8 mouse cellular contexts compared by ENCODE assay signal in the genomic region with DNA sequence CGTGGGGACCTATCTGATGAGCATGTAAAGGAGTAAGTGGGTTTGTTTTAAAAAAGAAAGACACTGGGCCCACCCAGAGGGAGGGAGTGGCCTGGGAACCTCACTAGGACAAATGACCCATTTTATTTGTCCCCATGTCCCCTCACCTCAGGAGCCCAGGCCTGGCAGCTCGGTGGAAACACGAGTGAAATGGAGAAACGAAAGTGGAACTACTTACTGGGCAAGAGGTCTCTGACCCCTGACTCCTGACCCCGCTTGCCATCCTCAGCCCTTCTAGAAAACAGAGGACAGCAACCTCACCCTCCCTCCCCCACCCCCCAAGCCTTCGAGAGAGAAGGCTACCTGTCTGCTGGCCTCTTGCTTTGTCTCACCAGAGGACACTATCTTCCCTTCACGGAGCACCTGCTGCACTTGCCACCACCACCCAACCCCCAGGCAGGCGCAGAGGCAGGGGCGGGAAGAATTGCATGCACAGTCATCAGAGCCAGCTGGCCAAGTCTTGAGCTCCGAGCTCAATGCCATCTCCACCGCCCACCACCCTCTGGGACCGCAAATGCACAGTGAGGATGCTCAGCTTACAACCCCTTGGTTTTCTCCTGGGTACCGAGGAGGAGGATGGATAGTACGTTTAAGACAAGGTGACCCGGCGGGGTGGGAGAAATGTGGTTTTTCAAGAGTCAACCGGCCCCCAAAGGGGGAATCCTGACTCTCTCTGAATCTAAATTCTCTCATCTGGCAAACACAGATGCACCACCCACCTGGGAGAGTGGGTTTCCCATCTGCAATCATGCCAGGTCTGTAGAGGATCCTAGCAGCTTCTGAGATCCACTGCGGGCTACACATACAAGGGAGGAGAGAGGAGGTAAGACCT. TPM values are rescaled to one million over a fixed set of nuclear protein-coding genes. Genes with fewer than 3 reads are reported as not detected.
DNase-seq lines count a peak whose midpoint lies in the region; ATAC-seq and TF ChIP-seq lines count a peak whose summit lies in the region.

No protein-coding gene starts in this region.

- WGBS in forebrain, embryonic 12.5 days: 63% methylated on average over 18 of the region's 18 CpGs
- WGBS in forebrain, embryonic 11.5 days: 63% methylated on average over 18 of the region's 18 CpGs
- 68% methylated on average over 18 of the region's 18 CpGs for WGBS in intestine, postnatal 0 days

- H3K4me2 ChIP-seq in forebrain, embryonic 12.5 days: no peak overlapping the region
- no peak overlapping the region for H3K4me2 ChIP-seq in forebrain, embryonic 11.5 days (ENCODE audit: low read depth, low read length, severe bottlenecking)
- peak overlapping the region; percentile 13; the same call in 1 of the 2 replicates for H3K4me2 ChIP-seq in intestine, postnatal 0 days (replicated peaks; ENCODE audit: low read depth)

- no peak for DNase-seq in forebrain, embryonic 11.5 days (ENCODE audit: low spot score)
- no peak for DNase-seq in lung, postnatal 25 days (ENCODE audit: low spot score)
- no peak for DNase-seq in lung, postnatal 4 days
- DNase-seq in kidney, postnatal 10 days: no peak

- H3K27me3 ChIP-seq in forebrain, embryonic 12.5 days: no peaks in the 10 kb centered on the region
- H3K27me3 ChIP-seq in forebrain, embryonic 11.5 days (ENCODE audit: control insufficient read depth, insufficient read depth, low read length): no peaks in the 10 kb centered on the region
- H3K27me3 ChIP-seq in E14TG2a.4 (ENCODE audit: insufficient read depth, low read length): no peaks in the 10 kb centered on the region
- H3K27me3 ChIP-seq in intestine, postnatal 0 days (replicated peaks; ENCODE audit: control insufficient read depth, insufficient read depth, low read length): no peaks in the 10 kb centered on the region

- H3K27ac ChIP-seq in forebrain, embryonic 12.5 days: no peak overlapping the region
- no peak overlapping the region for H3K27ac ChIP-seq in forebrain, embryonic 11.5 days (ENCODE audit: low read depth, low read length)
- H3K27ac ChIP-seq in intestine, postnatal 0 days (ENCODE audit: low read depth, low read length): no peak overlapping the region

- ATAC-seq in forebrain, embryonic 12.5 days (ENCODE audit: low FRiP score): no peak
- no peak for ATAC-seq in forebrain, embryonic 11.5 days (replicated peaks; ENCODE audit: low FRiP score)
- ATAC-seq in intestine, postnatal 0 days: no peak
- 0 out of 2 replicates have a peak, but pooled peaks have one; percentile 25 for ATAC-seq in megakaryocyte-erythroid progenitor cell, adult 5-6 weeks (replicated peaks; ENCODE audit: low FRiP score, low TSS enrichment, poor library complexity, severe bottlenecking)

- no peak for TF ChIP-seq CTCF in E14TG2a.4 (conservative IDR thresholded peaks at IDR 0.05; ENCODE audit: low read length)
- TF ChIP-seq CTCF in intestine, postnatal 0 days (IDR thresholded peaks at IDR 0.05; ENCODE audit: low read depth): no peak

- H3K9me3 ChIP-seq in forebrain, embryonic 12.5 days: no peaks in the 10 kb centered on the region
- no peaks in the 10 kb centered on the region for H3K9me3 ChIP-seq in forebrain, embryonic 11.5 days (ENCODE audit: control insufficient read depth, low read length)
- H3K9me3 ChIP-seq in E14TG2a.4 (ENCODE audit: low read length): no peaks in the 10 kb centered on the region
- no peaks in the 10 kb centered on the region for H3K9me3 ChIP-seq in intestine, postnatal 0 days (ENCODE audit: control insufficient read depth)

- no peaks in the 10 kb centered on the region for H3K36me3 ChIP-seq in forebrain, embryonic 12.5 days (replicated peaks)
- no peaks in the 10 kb centered on the region for H3K36me3 ChIP-seq in forebrain, embryonic 11.5 days (ENCODE audit: control insufficient read depth, insufficient read depth, low read length)
- H3K36me3 ChIP-seq in E14TG2a.4 (ENCODE audit: insufficient read depth, low read length): peaks cover 43% of the 10 kb centered on the region
- H3K36me3 ChIP-seq in intestine, postnatal 0 days (ENCODE audit: control insufficient read depth, insufficient read depth): no peaks in the 10 kb centered on the region; the same call in 1 of the 2 replicates

- no peak overlapping the region for H3K4me3 ChIP-seq in forebrain, embryonic 12.5 days (replicated peaks)
- no peak overlapping the region for H3K4me3 ChIP-seq in forebrain, embryonic 11.5 days (ENCODE audit: low read depth, low read length)
- H3K4me3 ChIP-seq in E14TG2a.4 (replicated peaks; ENCODE audit: low read length): peak overlapping the region; percentile 53
- no peak overlapping the region for H3K4me3 ChIP-seq in intestine, postnatal 0 days (ENCODE audit: low read depth, low read length)

- H3K9ac ChIP-seq in forebrain, embryonic 12.5 days: 0 out of 2 replicates have a peak overlapping the region, but pooled peaks have one; percentile 12
- no peak overlapping the region for H3K9ac ChIP-seq in forebrain, embryonic 11.5 days (ENCODE audit: low read length)
- H3K9ac ChIP-seq in intestine, postnatal 0 days (ENCODE audit: low read depth, low read length): no peak overlapping the region

- peaks cover 57% of the 10 kb centered on the region for H3K4me1 ChIP-seq in forebrain, embryonic 12.5 days
- H3K4me1 ChIP-seq in forebrain, embryonic 11.5 days (replicated peaks; ENCODE audit: control insufficient read depth, insufficient read depth, low read length): peaks cover 23% of the 10 kb centered on the region
- peaks cover 100% of the 10 kb centered on the region for H3K4me1 ChIP-seq in E14TG2a.4 (replicated peaks; ENCODE audit: low read depth, low read length)
- H3K4me1 ChIP-seq in intestine, postnatal 0 days (replicated peaks; ENCODE audit: control insufficient read depth, insufficient read depth, low read length): peaks cover 48% of the 10 kb centered on the region

RNA-seq across cellular contexts. Expression of a gene that starts 9.1 kb away (rescaled TPM):
- 22.5 and 23.1 TPM in 2 replicates for polyA plus RNA-seq in forebrain, embryonic 12.5 days (2016; fragmentation: Nextera tagmentation; extraction: Ambion mirVana)
- 19.6 and 21.5 TPM in 2 replicates for polyA plus RNA-seq in forebrain, embryonic 11.5 days (2014; fragmentation: Nextera tagmentation; extraction: Ambion mirVana)
- polyA plus RNA-seq in intestine, postnatal 0 days (2015; fragmentation: Nextera tagmentation; extraction: Ambion mirVana): 56.3 and 57.4 TPM in 2 replicates
- 7.4 and 12.1 TPM in 2 replicates for total RNA-seq in megakaryocyte-erythroid progenitor cell, adult 5-6 weeks (2014; fragmentation: Nextera tagmentation)
- total RNA-seq in megakaryocyte-erythroid progenitor cell, adult 5-6 weeks (2017): 4.9 and 6.5 TPM in 2 replicates

RNA-seq across cellular contexts. Expression of a gene that starts 47.9 kb away (rescaled TPM):
- 30.1 and 33.4 TPM in 2 replicates for polyA plus RNA-seq in forebrain, embryonic 12.5 days (2016; fragmentation: Nextera tagmentation; extraction: Ambion mirVana)
- 31.9 and 34.4 TPM in 2 replicates for polyA plus RNA-seq in forebrain, embryonic 11.5 days (2014; fragmentation: Nextera tagmentation; extraction: Ambion mirVana)
- polyA plus RNA-seq in intestine, postnatal 0 days (2015; fragmentation: Nextera tagmentation; extraction: Ambion mirVana): 10.8 and 12.2 TPM in 2 replicates
- total RNA-seq in megakaryocyte-erythroid progenitor cell, adult 5-6 weeks (2014; fragmentation: Nextera tagmentation): 3.8 and 8.2 TPM in 2 replicates
- total RNA-seq in megakaryocyte-erythroid progenitor cell, adult 5-6 weeks (2017): 11.5 and 15.8 TPM in 2 replicates

RNA-seq across cellular contexts. Expression of a gene that starts 48.0 kb away (rescaled TPM):
- polyA plus RNA-seq in forebrain, embryonic 12.5 days (2016; fragmentation: Nextera tagmentation; extraction: Ambion mirVana): 12.0 and 12.4 TPM in 2 replicates
- polyA plus RNA-seq in forebrain, embryonic 11.5 days (2014; fragmentation: Nextera tagmentation; extraction: Ambion mirVana): 12.7 and 14.0 TPM in 2 replicates
- 22.7 and 23.6 TPM in 2 replicates for polyA plus RNA-seq in intestine, postnatal 0 days (2015; fragmentation: Nextera tagmentation; extraction: Ambion mirVana)
- total RNA-seq in megakaryocyte-erythroid progenitor cell, adult 5-6 weeks (2014; fragmentation: Nextera tagmentation): 9.2 and 13.8 TPM in 2 replicates
- total RNA-seq in megakaryocyte-erythroid progenitor cell, adult 5-6 weeks (2017): 8.1 and 10.8 TPM in 2 replicates
